Mouse (Mus musculus) myocyte (in vitro differentiated cells): Measurements from ENCODE around the gene Lrrfip2.

ENCODE experiments used
- E2F4 ChIP-seq: IDR thresholded peaks from one replicate; pipeline ENCODE4 v1.6.1; 2011; ENCODE audit warnings: mild to moderate bottlenecking, control low read depth, moderate library complexity; ENCODE audit not compliant: insufficient read depth
- MAX ChIP-seq: IDR thresholded peaks from one replicate; pipeline ENCODE4 v1.6.1; 2011; ENCODE audit warnings: low read depth, mild to moderate bottlenecking, control low read depth
- POLR2A ChIP-seq: IDR thresholded peaks from one replicate; pipeline ENCODE4 v1.6.1; 2011; ENCODE audit warnings: low read depth, mild to moderate bottlenecking, control low read depth, moderate library complexity; ENCODE audit not compliant: insufficient read length
- POLR2AphosphoS2 ChIP-seq: IDR thresholded peaks from one replicate; pipeline ENCODE4 v1.6.1; 2011; ENCODE audit warnings: low read depth, control low read depth; ENCODE audit not compliant: insufficient read length
- REST ChIP-seq: IDR thresholded peaks from one replicate; pipeline ENCODE4 v1.6.1; 2011; ENCODE audit warnings: mild to moderate bottlenecking, control low read depth, moderate library complexity; ENCODE audit not compliant: insufficient read depth, insufficient read length
- USF1 ChIP-seq: IDR thresholded peaks from one replicate; pipeline ENCODE4 v1.6.1; 2011; ENCODE audit warnings: low read depth, mild to moderate bottlenecking, control low read depth, moderate library complexity

- TF ChIP-seq MAX (no peak), POLR2A (no peak), REST (no peak), USF1 (no peak), POLR2AphosphoS2 (no peak), E2F4 (no peak)
These were observed 104.2 kb downstream of the Lrrfip2 start for GRCm38 (mm10) chr9:111221580-111221979.
